Mouse (Mus musculus): Measurements from ENCODE around the gene 2010111I01Rik. TPM values are rescaled to one million over a fixed set of nuclear protein-coding genes. Genes with fewer than 3 reads are reported as not detected.

The 2010111I01Rik gene
- total and polyA plus RNA-seq, 3 experiments = 13.3 to 19.8 (median 14.4) TPM

DNA sequence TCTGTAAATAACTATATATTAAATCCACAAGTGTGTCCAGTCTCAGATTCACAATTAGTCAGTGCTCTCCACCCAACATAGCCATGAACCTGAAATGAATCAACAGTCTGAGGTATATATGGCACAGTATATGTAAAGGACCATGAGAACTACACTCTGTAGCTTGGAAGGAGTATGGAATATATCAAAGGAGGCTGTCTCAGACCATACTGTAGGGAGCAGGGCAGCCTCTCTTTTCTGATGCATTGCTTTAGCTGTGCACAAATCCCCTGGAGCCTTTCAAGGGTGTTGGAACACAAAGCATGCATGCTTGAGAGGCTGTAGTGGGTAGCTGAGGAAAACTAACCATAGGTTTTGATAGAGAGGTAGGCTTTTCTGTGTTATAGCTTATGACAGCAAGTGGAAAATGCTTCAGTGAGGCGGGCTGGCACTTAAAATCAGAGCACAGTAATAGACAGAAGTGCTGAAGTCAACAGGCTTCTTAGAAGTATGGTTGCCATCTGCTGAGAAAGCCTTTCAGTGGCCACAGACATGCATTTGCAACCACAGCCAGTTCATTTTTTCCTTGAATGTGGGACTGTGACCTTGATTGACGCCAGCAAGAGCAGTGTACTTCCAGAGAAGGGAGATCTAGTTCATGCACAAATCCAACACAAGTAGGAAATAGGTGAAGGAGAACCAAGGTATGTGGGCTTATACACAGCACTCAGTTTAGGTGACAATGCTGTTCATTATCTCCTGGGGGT is 45.8 kb downstream of the 2010111I01Rik start:
- H3K9me3 ChIP-seq (replicated peaks; ENCODE audit: low read length) = no peaks in the 10 kb centered on the region
- H3K27me3 ChIP-seq (replicated peaks) = no peaks in the 10 kb centered on the region
- dilution Hi-C loops (cut with MboI; ENCODE audit: extremely low pct_ligation_motif_present, extremely low pct_unique_long_range_greater_than_20kb, low sequenced_read_pairs) = no loop called here
- no peak for DNase-seq (ENCODE audit: extremely low read depth)
- H3K36me3 ChIP-seq (replicated peaks in 1 of 2; ENCODE audit: control insufficient read depth in 1 of 2, insufficient read depth in 1 of 2, low read length in 1 of 2) = peaks cover 0 to 3% of the 10 kb centered on the region in 2 experiments
- H3K4me3 ChIP-seq (replicated peaks in 1 of 3; ENCODE audit: low read depth in 2 of 3, low read length in 2 of 3, poor library complexity in 1 of 3) = no peak overlapping the region
- H3K27ac ChIP-seq (ENCODE audit: insufficient read depth, low read depth) = no peak overlapping the region
- H3K79me2 ChIP-seq (replicated peaks; ENCODE audit: control insufficient read depth, extremely low read depth, insufficient read depth, poor library complexity, severe bottlenecking) = no peaks in the 10 kb centered on the region
- TF ChIP-seq USF1 (IDR thresholded peaks at IDR 0.05; ENCODE audit: low read depth, low read length) (no peak), HCFC1 (IDR thresholded peaks at IDR 0.05; ENCODE audit: low read depth, low read length) (no peak), TBP (conservative IDR thresholded peaks at IDR 0.05; ENCODE audit: low read depth, low read length) (no peak), SIN3A (IDR thresholded peaks at IDR 0.05; ENCODE audit: low read length) (no peak), CTCF (conservative IDR thresholded peaks at IDR 0.05 in 1 of 2, IDR thresholded peaks at IDR 0.05 in 1 of 2; ENCODE audit: low read depth in 2 of 2, low read length in 2 of 2) (no peak), USF2 (conservative IDR thresholded peaks at IDR 0.05; ENCODE audit: low read depth, low read length) (no peak), ZMIZ1 (IDR thresholded peaks at IDR 0.05; ENCODE audit: low read depth, low read length) (no peak), MXI1 (IDR thresholded peaks at IDR 0.05; ENCODE audit: low read depth, low read length) (no peak), NRF1 (IDR thresholded peaks at IDR 0.05; ENCODE audit: low read depth, low read length) (no peak), TCF12 (IDR thresholded peaks at IDR 0.05; ENCODE audit: low read depth, low read length) (no peak), RCOR1 (conservative IDR thresholded peaks at IDR 0.05; ENCODE audit: low read depth, low read length) (no peak), ZKSCAN1 (IDR thresholded peaks at IDR 0.05; ENCODE audit: borderline replicate concordance, low read depth, low read length) (no peak), MAFK (IDR thresholded peaks at IDR 0.05; ENCODE audit: insufficient replicate concordance, low read length) (no peak), IRF4 (IDR thresholded peaks at IDR 0.05; ENCODE audit: low read depth, low read length) (no peak), KAT2A (IDR thresholded peaks at IDR 0.05; ENCODE audit: insufficient replicate concordance, low read length) (no peak), RAD21 (IDR thresholded peaks at IDR 0.05; ENCODE audit: low read depth, low read length) (no peak)
- H3K4me2 ChIP-seq (ENCODE audit: insufficient read depth, low read depth, poor library complexity, severe bottlenecking) = no peak overlapping the region
- in situ Hi-C loops (cut with MboI; ENCODE audit: low pct_ligation_motif_present, low pct_unique_long_range_greater_than_20kb, low sequenced_read_pairs) = no loop called here
- H3K4me1 ChIP-seq (ENCODE audit: control insufficient read depth in 1 of 2, insufficient read depth in 2 of 2) = peaks cover 0 to 4% of the 10 kb centered on the region in 2 experiments; a peak in 1 of 4 replicates
- H3K9ac ChIP-seq (ENCODE audit: insufficient read depth, low read depth) = no peak overlapping the region

DNA sequence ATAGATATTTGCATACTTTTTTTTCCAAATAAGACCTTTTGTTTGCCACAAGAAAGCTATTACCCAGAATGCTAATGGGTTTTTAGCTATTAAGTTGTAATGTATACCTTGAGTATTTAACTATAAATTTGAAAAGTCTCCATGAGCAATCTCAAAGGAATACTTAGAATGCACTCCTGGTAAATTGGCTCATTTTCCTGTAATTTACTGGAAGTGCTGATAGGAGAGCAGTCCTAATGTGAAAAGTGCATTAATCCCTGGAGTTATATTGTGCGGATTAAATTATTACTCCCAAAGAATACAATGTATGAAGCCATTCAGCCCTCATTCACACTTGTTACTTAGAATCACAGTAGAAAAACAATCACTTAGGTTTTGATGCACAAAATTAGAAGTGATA is 49.7 kb downstream of the 2010111I01Rik start:
- H3K4me2 ChIP-seq (ENCODE audit: insufficient read depth, low read depth, poor library complexity, severe bottlenecking) = no peak overlapping the region
- in situ Hi-C loops (cut with MboI; ENCODE audit: low pct_ligation_motif_present, low pct_unique_long_range_greater_than_20kb, low sequenced_read_pairs) (no loop called here), dilution Hi-C loops (cut with MboI; ENCODE audit: extremely low pct_ligation_motif_present, extremely low pct_unique_long_range_greater_than_20kb, low sequenced_read_pairs) (no loop called here)
- no peak overlapping the region for H3K4me3 ChIP-seq (replicated peaks in 1 of 3; ENCODE audit: low read depth in 2 of 3, low read length in 2 of 3, poor library complexity in 1 of 3)
- no peak overlapping the region for H3K9ac ChIP-seq (ENCODE audit: insufficient read depth, low read depth)
- DNase-seq (ENCODE audit: extremely low read depth) = no peak
- H3K4me1 ChIP-seq (ENCODE audit: control insufficient read depth in 1 of 2, insufficient read depth in 2 of 2) = peaks cover 0 to 4% of the 10 kb centered on the region in 2 experiments; a peak in 1 of 4 replicates
- no peak overlapping the region for H3K27ac ChIP-seq (ENCODE audit: insufficient read depth, low read depth)
- peaks cover 0 to 12% of the 10 kb centered on the region in 2 experiments for H3K36me3 ChIP-seq (replicated peaks in 1 of 2; ENCODE audit: control insufficient read depth in 1 of 2, insufficient read depth in 1 of 2, low read length in 1 of 2)
- H3K79me2 ChIP-seq (replicated peaks; ENCODE audit: control insufficient read depth, extremely low read depth, insufficient read depth, poor library complexity, severe bottlenecking) = no peaks in the 10 kb centered on the region
- H3K9me3 ChIP-seq (replicated peaks; ENCODE audit: low read length) = no peaks in the 10 kb centered on the region
- H3K27me3 ChIP-seq (replicated peaks) = no peaks in the 10 kb centered on the region
- no peak for TF ChIP-seq USF1 (IDR thresholded peaks at IDR 0.05; ENCODE audit: low read depth, low read length)
- TF ChIP-seq EP300 (IDR thresholded peaks at IDR 0.05; ENCODE audit: low read length) = no peak
- no peak for TF ChIP-seq ZNF384 (IDR thresholded peaks at IDR 0.05; ENCODE audit: low read depth, low read length)
- no peak for TF ChIP-seq SMC3 (IDR thresholded peaks at IDR 0.05; ENCODE audit: low read depth, low read length)
- no peak for TF ChIP-seq MAZ (IDR thresholded peaks at IDR 0.05; ENCODE audit: low read depth, low read length)
- no peak for TF ChIP-seq POLR2AphosphoS2 (IDR thresholded peaks at IDR 0.05; ENCODE audit: low read depth, low read length)
- no peak for TF ChIP-seq MEF2A (IDR thresholded peaks at IDR 0.05; ENCODE audit: borderline replicate concordance, low read depth, low read length)
- no peak for TF ChIP-seq JUN (IDR thresholded peaks at IDR 0.05; ENCODE audit: insufficient read depth, low read depth, low read length)
- TF ChIP-seq GABPA (IDR thresholded peaks at IDR 0.05; ENCODE audit: insufficient replicate concordance, low read depth, low read length) = no peak
- TF ChIP-seq KAT2A (IDR thresholded peaks at IDR 0.05; ENCODE audit: insufficient replicate concordance, low read length) = no peak
- TF ChIP-seq ZC3H11A (IDR thresholded peaks at IDR 0.05; ENCODE audit: low read depth, low read length) = no peak
- no peak for TF ChIP-seq E2F4 (IDR thresholded peaks at IDR 0.05; ENCODE audit: insufficient replicate concordance, low read depth, low read length)
- no peak for TF ChIP-seq HCFC1 (IDR thresholded peaks at IDR 0.05; ENCODE audit: low read depth, low read length)
- no peak for TF ChIP-seq RAD21 (IDR thresholded peaks at IDR 0.05; ENCODE audit: low read depth, low read length)
- no peak for TF ChIP-seq CHD2 (IDR thresholded peaks at IDR 0.05; ENCODE audit: low read length)
- no peak for TF ChIP-seq UBTF (IDR thresholded peaks at IDR 0.05; ENCODE audit: low read depth, low read length)
- no peak for TF ChIP-seq SIN3A (IDR thresholded peaks at IDR 0.05; ENCODE audit: low read length)

All from CH12.LX (cell line).